Mouse (Mus musculus) neutrophil, adult 5-6 weeks (primary cell): ENCODE data around the gene Cfb. TPM values are rescaled to one million over a fixed set of nuclear protein-coding genes. Genes with fewer than 3 reads are reported as not detected.
A peak's percentile ranks its signal among the peaks of the same experiment; 100 is the strongest.

ENCODE experiments used
- ATAC-seq: fragments of 151-379, 151-347 bp; 2 replicates; pipeline ENCODE4 v1.8.0; 2017; ENCODE audit warnings: mild to moderate bottlenecking, moderate TSS enrichment; ENCODE audit not compliant: insufficient number of reproducible peaks, poor library complexity, low FRiP score, severe bottlenecking; ENCODE audit errors: extremely low read depth
- total RNA-seq: library from RNA; stranded (forward); fragments of 200-1000 nt; gene quantifications from 2 replicates; pipeline ENCODE4 v1.2.3, GENCODE M21; 2017

Gene Cfb
- total RNA-seq, 1 experiment from 2014 or later = 0.58 TPM

DNA sequence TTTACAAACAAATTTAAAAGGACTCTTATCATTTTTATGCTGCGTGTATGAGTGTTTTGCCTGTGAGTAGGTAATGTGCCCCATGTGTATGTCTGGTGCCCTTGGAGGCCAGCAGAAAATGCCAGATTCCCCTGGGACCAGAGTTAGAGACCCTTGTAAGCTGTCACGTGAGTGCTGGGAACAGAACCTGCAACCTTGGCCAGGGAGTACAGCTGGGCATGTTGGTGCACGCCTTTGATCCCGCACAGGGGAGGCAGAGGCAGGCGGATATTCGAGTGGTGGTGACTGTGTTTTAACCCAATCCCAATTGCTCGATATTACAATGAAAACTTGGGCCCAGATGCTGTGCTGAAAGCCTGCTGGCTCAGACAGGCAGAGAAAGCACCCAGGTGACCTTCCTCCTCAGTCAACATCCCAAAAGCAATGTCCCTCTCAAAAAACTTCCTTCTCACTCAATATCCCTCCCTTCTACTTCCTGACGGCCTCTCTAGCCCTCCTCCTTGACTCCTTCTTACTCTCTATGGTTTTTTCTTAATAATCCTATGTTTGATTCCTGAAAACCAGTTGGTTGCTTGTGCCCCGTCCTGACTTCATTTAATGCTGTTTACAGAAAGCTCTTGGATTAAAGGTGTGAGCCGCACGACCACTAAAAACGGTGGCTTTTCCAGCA, 27.9 kb upstream of the Cfb start:
- ATAC-seq = no peak

DNA sequence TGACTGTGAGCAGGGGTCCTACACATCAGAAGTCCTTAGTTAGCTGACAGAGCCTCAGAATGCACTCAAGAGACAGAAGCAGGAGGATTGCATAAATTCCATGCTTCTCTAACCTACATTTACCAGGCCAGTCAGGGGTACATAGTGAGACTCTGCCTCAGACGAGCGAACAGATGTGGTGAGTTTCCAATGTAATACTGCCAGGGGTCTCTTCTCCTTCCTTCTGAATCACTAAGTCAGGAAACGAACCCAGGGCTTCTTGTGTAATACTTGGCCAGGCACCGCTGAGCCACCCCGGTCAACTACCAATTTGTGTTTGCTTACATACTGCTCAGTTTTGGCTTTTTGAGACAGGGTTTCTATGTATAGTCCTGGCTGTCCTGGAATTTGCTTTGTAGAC, 25.6 kb upstream of the Cfb start:
- ATAC-seq = no peak

DNA sequence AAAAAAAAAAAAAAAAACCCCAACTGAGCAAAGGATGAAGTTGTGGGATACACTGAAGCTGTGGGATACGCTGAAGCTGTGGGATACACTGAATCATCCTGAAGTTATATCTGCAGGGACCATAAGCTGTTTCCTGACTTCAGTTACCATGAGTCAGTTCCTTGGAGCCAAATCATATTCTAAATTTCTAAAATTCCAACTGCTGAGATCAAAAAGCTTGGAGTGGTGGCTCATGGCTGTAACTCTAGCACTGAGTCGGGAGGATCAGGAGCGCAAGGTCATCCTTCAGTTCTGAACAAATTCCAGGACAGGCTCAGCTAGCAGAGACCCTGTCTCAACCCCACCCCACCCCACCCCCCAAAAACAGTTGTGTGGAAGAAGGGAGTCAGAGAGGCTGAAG, 23.3 kb upstream of the Cfb start:
- no peak for ATAC-seq

DNA sequence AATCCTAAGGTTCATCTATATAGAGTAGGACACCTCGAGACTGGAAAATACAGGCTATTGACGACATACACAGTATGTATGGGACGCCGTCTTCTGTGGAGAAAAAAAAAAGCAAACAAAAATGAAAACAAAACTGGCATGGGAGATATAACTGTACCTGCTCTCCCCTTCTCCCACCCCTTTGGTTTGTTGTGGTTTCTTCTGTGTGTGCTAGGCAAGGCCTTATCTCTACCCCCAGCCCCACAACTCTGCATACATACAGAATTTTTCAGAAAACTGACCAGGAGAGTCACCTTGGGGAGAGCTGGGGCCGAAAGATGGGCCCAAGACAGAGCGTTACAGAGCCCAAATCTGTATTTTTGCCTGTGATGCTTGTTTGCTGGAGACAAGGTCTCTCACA, 22.4 kb upstream of the Cfb start:
- no peak for ATAC-seq

DNA sequence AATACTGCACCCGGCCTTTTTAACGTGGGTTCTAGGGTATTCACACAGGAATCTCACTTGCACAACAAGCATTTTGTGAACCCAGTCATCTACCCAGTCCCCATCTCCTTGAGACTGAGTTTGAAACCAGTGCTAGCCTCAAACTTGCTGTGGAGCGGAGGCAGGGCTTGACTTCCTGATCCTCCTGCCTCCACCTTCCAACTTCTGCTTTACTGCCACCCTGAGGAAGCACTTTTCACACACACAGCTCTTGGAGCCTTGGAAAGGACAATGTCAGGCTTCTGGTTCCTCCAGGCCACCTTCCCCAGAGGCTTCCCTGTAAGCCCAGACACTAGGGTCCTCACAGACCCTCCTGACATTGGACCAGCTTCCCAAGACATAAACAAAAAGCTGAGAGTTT, 21.0 kb upstream of the Cfb start:
- no peak for ATAC-seq

DNA sequence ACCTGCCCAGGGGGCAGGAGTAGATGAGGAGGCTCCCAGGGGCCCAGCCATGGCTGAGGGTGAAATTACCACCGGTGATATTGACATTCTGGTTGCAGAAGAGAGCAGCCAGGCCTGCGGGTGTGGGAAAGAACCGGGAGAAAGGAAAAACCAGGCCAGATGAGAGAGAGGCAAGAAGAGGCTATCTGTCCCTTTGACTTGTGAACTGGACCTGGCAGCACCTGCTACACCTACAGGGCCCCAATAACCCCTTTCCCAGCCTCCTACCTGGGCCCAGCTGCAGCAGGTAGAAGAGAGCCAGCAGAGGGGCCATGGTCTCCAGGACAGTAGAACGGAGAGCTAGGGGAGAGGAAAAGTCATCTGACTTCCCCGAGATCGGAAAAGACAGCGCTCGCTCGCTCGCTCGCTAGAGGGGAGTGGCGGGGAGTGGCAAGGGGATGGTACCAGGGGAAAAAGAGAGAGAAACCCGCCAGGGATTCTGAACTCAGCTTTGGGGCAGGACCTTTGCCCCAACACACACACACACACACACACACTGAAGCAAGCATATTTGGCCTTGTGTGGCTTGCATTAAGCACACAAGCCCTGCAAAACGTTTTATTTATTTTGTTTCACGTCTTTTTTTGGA, 19.5 kb upstream of the Cfb start, which contains the start of gene Gm20547:
Gene Gm20547 (minus strand): TSS at position 360 of the 628 bp plus-strand sequence.
- no peak for ATAC-seq

DNA sequence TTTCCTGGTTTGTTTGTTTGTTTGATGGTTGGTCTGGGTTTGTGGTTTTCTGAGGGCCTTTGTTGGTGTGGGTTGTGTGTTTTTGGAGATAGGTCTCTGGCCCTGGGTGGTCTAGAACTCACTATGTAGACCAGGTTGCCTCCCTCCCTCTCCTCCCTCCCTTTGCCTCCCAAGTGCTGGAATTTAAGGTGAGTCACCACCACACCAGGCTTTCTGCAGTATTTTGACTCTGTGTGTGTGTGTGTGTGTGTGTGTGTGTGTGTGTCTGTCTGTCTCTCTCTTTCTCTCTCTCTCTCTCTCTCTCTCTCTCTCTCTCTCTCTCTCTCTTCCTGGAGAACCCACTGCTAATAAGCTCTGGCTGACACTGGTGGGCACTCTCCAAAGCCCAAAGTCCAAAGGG, 18.8 kb upstream of the Cfb start:
- ATAC-seq = no peak

DNA sequence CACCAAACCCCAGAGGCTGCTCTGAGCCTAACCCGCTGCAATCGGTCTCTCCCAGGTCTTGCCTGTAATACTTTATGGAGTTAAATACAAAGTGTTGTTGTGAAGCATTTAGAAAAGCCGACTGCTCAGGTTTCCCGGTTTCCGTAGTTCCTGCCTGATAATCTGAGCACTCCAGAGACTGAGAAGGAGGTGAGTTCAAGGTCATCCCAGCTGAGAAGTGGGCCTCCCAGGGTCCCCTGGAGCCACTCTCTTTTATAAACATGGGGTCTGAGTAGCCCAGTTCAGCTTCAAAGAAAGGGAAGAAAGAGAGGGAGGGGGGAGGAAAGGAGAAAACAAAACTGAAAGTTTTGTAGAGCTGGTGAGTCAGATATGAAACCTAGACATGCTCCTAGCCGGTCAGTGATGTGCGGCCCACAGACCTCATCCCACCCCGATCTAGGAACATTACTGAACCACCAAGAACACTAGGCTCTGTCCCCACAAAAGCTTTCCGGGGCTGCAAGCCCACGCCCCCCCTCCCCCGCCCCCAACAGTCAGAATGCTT, 17.1 kb upstream of the Cfb start, which contains the start of gene Zbtb12:
Gene Zbtb12 (plus strand): TSS at position 148 of the 544 bp plus-strand sequence.
- ATAC-seq = 0 out of 2 replicates have a peak, but pooled peaks have one; percentile 6

DNA sequence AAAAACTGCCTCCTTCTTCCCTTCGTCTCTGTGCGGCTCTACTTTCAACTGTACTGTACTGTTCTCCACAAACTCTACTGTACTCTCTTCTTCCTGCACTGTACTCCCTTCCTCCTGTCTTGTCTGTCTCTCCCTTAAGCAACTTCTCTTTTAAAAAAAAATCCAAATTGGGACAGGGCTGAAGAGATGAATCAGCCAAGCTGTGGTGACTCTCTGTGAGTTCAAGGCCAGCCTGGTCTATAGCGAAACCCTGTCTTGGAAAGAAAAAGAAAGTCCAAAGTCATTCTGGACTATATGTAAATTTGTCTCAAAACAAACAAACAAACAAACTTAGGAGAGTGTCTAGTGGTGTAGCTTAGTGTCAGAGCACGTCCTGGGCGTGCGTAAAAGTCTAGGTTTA, 12.0 kb upstream of the Cfb start:
- ATAC-seq = no peak

DNA sequence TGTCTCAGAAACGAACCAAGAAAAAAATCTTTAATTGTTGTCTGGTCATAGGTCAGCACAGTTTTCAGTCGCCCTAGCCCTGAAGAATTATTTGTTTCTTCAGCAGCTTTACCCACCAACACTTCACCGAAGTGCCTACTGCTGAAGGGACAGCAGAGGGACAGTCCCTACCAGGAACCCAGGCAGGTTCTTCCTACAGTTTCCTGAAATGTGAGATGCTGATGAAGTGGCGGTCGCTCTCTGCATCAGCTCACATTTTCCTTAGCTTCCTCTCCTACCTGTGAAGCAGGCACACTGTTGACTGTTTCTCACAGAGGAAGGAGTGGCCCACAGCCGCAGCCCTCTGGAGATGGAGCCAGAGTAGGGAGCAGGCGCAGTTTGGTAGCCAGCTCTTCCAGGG, 3.7 kb upstream of the Cfb start:
- no peak for ATAC-seq

DNA sequence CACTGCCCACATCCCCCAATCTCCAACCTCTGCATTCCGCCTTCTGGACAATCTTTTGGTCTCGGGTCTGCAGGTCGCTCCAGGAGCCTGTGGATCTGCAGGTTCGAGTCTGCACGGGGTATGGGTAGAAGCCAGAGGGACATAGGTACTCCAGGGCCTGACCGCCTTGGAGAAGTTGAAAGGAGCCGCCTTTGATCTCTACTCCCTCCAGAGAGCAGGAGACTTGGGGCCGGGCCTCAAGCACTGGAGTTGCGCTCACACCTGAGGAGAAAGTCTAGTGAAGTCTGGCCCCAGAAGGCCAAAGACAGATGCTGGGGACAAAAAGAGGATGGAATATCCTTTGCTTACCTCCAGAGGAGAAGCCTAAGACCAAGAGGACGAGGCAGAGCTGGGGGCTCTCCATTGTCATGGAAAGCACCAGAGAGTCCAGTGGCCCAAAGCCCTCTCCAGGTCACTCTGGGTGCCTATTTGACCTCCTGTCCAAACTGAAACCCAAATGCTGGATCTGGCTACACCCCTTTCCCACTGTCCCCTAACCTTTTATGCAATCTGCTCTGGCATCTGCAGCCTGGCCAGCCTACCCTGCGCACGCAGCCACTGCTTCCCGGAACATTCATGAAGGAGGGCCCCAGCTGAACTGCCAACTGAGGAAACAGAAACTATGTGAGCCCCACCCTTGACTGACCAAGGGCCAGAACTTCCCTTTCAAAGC, 458 bp downstream of the Cfb start:
- no peak for ATAC-seq

DNA sequence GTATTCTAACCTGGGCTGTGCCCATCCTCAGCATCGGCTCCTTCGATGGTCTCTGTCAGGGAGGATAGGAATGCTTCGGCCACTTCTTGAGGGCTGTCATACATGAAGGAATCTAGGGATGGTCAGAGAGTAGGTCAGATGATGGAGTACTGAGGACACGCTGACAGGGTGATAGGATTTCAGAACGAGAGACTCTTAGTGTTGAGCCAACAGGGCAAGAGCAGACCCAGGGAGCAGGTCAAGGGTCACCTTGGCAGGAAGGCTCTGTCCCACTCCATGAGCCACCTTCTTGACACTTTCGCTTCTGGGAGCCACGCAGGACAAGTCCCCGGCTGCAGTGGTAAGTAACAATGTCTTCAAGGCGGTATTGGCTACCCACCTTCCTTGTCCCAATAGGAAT, 1.8 kb downstream of the Cfb start:
- no peak for ATAC-seq

DNA sequence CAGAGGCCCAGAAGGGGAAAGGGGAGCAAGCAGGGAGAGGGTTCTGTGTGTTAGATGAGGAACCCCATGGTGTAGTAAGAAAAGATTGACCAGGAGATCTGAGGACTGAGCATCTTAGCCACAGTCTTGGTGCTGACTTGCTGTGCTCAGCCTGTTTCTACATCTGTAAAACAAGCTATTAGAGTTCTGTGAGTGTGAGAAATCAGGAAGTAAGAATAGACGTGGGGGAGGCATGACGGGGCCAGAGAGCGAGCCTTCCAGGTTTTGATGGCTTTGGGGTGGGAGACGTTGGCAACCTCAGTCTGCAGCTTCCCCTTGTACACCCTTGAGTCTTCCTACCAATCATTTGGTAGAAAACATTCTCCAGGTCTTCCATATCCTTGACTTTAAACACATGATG, 3.6 kb downstream of the Cfb start:
- ATAC-seq = no peak

DNA sequence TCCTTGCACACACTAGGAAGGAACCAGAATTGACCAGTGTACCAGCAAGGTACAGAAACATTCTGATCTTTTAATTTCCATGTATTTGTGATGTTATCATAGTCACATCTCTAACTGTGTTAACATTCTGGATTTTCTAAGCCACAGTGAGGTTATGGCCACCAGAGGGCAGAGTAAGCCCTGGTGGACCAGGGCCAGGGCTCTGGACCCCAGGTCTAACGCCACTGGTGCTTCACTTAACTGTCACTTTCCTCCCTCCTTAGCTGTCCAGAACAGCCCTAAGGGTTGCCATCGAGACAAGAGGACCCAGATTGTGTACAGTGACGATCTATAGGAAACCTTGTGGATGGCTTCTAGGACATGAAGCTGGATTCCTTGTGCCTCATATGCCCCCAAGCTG, 6.5 kb downstream of the Cfb start:
- ATAC-seq = peak; percentile 43; the same call in 1 of the 2 replicates

DNA sequence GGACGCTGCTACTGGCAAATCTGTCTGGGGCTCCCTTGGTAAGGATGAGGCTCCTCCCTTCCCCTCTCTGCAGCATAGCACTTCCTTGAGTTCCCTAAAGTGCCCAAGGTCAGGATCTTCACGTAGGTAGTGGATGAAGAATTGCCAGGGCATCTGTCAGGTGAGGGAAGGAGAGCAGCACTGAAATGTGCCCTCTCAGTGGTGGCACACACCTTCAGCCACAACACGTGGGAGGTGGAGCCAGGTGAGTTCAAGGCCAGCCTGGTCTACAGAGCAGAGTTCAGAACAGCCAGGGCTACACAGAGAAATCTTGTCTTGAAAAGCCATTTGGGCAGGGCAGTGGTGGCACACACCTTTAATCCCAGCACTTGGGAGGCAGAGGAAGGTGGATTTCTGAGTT, 7.6 kb downstream of the Cfb start:
- no peak for ATAC-seq

DNA sequence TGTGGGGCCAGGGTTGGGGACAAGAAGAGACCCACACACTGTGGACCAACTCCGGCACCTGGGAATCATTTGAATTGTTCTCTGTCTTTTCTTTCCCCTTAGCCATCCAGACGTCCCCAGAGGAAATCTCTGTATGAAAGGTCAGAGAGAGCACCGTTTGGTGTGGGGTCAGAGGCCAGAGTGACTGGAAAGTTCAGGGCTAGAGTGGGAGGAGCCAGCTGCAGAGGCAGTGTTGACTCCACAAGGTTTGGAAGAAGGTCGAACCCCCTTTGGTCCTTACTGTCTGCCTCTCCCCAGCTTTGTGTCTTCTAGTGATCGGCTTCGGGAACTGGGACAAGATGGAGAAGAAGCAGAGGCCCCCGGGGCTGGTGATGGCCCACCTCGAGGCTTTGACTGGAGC, 8.8 kb downstream of the Cfb start:
- ATAC-seq = no peak

DNA sequence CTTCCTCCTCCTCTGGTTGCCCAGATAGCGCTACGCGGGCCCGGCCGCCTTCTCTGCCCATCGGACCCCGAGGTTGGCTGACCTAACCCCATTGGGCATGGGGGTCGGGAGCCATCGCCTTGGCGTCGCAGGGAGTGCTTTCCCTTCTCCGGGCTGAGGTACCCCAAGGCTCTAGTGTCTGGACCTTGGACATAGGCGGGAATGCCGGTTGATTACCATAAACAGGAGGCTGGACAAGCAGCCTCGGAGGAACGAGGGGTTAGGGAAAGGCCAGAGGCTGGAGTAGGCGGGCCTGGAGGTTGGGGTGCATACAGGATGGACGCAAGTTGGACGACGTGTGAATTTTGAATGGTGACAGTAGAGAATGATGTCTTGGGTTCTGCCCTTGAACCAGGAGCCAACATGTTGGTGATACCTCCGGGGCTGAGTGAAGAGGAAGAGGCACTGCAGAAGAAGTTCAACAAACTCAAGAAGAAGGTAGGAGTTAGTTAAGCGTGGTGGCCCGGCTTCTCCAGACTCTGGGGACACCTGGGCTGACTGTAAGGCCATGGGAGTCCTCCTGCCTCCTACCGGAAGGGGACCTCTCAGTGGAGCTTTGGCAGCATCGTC, 11.7 kb downstream of the Cfb start:
- ATAC-seq = no peak

DNA sequence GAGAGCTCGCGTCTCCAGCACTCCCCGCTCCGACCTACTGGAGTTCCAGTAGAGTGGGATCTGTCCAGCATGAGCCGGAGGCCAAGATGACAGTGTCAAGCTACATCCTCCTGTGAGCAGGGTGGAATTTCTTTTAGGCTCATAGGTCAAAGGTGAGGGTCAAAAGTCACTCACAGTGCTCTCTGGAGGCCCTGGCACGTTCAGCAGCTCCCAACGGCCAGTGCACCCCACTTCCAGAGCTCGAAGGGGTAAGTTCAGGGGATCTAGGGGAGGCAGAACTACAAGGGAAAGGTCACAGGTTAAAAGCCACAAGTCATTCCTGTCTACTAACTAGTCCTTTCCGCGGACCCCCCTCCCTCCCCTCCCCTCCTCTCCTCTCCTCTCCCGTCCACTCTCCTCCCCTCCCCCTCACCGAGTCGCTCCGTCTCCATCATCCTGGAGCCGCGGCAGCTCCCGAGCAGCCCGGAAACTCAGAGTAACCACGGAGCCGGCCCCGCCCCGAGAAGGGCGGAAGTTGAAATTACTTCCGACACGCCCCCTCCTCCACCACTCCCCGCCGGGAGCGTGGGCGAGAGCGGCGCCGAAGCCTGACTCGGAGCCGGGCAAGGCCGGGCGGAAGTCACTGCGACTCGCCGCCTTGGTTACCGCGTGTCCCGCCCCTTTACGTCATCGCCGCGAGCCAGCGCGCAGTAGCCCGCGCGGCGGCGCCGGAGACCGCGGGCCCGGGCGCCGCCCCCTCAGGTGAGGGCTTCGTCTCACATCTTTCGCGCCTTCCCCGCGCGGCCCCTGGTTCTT, 12.4 kb downstream of the Cfb start, which contains the start of the genes Skiv2l and Nelfe:
Gene Skiv2l (minus strand): TSS at position 489 of the 795 bp plus-strand sequence.
Gene Nelfe (plus strand): TSS at position 670 of the 795 bp plus-strand sequence.
- ATAC-seq = peak; percentile 95

DNA sequence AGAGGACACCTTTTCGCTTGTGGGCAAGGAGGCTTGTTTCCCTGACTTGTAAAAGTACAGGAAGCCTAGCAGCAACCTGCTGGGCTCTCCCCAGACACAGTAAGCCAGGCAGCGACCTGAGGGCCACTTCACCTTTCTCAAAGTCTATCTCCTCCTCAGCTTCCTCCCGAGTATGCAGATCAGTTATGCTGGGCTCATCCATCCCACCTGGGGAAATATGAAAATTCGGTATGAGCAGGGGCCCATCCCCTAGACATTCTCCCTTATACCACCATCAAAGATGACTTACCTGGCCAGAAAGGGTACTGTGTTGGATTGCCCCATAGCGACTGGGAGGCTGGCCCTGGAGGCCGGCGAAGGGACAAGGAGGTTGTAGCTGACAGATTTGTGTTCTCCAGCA, 14.7 kb downstream of the Cfb start:
- ATAC-seq = no peak
